In genomic region chr13:22030493-22030892, GRCm38 (mm10) we compare ENCODE assay signal across 10 mouse cellular contexts. TPM values are rescaled to one million over a fixed set of nuclear protein-coding genes. Genes with fewer than 3 reads are reported as not detected.
DNase-seq lines count a peak whose midpoint lies in the region; ATAC-seq and TF ChIP-seq lines count a peak whose summit lies in the region.
"Had no signal": no experiment of that assay in that cellular context is flagged by ENCODE, and none has a peak within 500 bp of the region (broad histone marks: within the 10 kb centered on the region; RNA-seq: fewer than 3 reads in every experiment).

No protein-coding gene starts in this region.

- peak; percentile 54 for TF ChIP-seq CTCF in hindbrain, postnatal 0 days (IDR thresholded peaks at IDR 0.05; ENCODE audit: low read depth)
- TF ChIP-seq CTCF in midbrain, postnatal 0 days (IDR thresholded peaks at IDR 0.05) = peak; percentile 62

- 11% methylated on average over 4 of the region's 4 CpGs for WGBS in hindbrain, postnatal 0 days
- WGBS in hindbrain, embryonic 16.5 days = 16% methylated on average over 4 of the region's 4 CpGs
- 12% methylated on average over 4 of the region's 4 CpGs for WGBS in midbrain, postnatal 0 days
- 20% methylated on average over 4 of the region's 4 CpGs for WGBS in midbrain, embryonic 10.5 days
- 12% methylated on average over 4 of the region's 4 CpGs for WGBS in forebrain, embryonic 13.5 days

- no peaks in the 10 kb centered on the region for H3K4me1 ChIP-seq in hindbrain, postnatal 0 days (ENCODE audit: insufficient read depth, low read length)
- peaks cover 4% of the 10 kb centered on the region for H3K4me1 ChIP-seq in hindbrain, embryonic 16.5 days (ENCODE audit: control insufficient read depth, insufficient read depth, low read depth, low read length)
- H3K4me1 ChIP-seq in midbrain, postnatal 0 days (ENCODE audit: insufficient read depth, low read length) = no peaks in the 10 kb centered on the region
- peaks cover 35% of the 10 kb centered on the region for H3K4me1 ChIP-seq in midbrain, embryonic 10.5 days
- peaks cover 19% of the 10 kb centered on the region for H3K4me1 ChIP-seq in forebrain, embryonic 13.5 days

- no peak overlapping the region for H3K4me2 ChIP-seq in hindbrain, postnatal 0 days (ENCODE audit: low read depth, low read length)
- no peak overlapping the region for H3K4me2 ChIP-seq in hindbrain, embryonic 16.5 days (ENCODE audit: low read length)
- no peak overlapping the region for H3K4me2 ChIP-seq in midbrain, postnatal 0 days (ENCODE audit: low read depth, low read length, poor library complexity, severe bottlenecking)
- no peak overlapping the region for H3K4me2 ChIP-seq in forebrain, embryonic 13.5 days
- H3K4me2 ChIP-seq: midbrain, embryonic 12.5 days had no signal

- no peak for ATAC-seq in hindbrain, postnatal 0 days
- ATAC-seq in hindbrain, embryonic 16.5 days = no peak
- ATAC-seq in midbrain, postnatal 0 days (ENCODE audit: low FRiP score) = no peak
- no peak for ATAC-seq in forebrain, embryonic 13.5 days

- no peak overlapping the region for H3K27ac ChIP-seq in hindbrain, postnatal 0 days
- no peak overlapping the region for H3K27ac ChIP-seq in hindbrain, embryonic 16.5 days (ENCODE audit: low read depth, low read length)
- no peak overlapping the region for H3K27ac ChIP-seq in midbrain, postnatal 0 days (ENCODE audit: low read depth, low read length)
- no peak overlapping the region for H3K27ac ChIP-seq in midbrain, embryonic 10.5 days (replicated peaks)
- no peak overlapping the region for H3K27ac ChIP-seq in forebrain, embryonic 13.5 days
- H3K27ac ChIP-seq: midbrain, embryonic 12.5 days had no signal

- peak; percentile 72 for DNase-seq in hindbrain, postnatal 0 days (ENCODE audit: low spot score)
- peak; percentile 62 for DNase-seq in midbrain, postnatal 0 days (ENCODE audit: low spot score)
- no peak for DNase-seq in midbrain, embryonic 10.5 days (ENCODE audit: low spot score)
- DNase-seq in adipocyte (ENCODE audit: low spot score) = peak; percentile 65
- DNase-seq in splenic B cell, adult 2 months (ENCODE audit: low read depth, low spot score) = peak; percentile 76
- no peak for DNase-seq in kidney, postnatal 10 days

- H3K9me3 ChIP-seq in hindbrain, postnatal 0 days (ENCODE audit: low read length) = no peaks in the 10 kb centered on the region
- H3K9me3 ChIP-seq in hindbrain, embryonic 16.5 days (ENCODE audit: control insufficient read depth, low read length) = no peaks in the 10 kb centered on the region
- no peaks in the 10 kb centered on the region for H3K9me3 ChIP-seq in midbrain, postnatal 0 days (ENCODE audit: low read length)
- H3K9me3 ChIP-seq in midbrain, embryonic 10.5 days (replicated peaks) = no peaks in the 10 kb centered on the region
- no peaks in the 10 kb centered on the region for H3K9me3 ChIP-seq in forebrain, embryonic 13.5 days (replicated peaks)
- H3K9me3 ChIP-seq: kidney, embryonic 15.5 days; midbrain, embryonic 12.5 days had no signal

- no peak overlapping the region for H3K9ac ChIP-seq in hindbrain, postnatal 0 days (replicated peaks; ENCODE audit: low read length)
- H3K9ac ChIP-seq in hindbrain, embryonic 16.5 days (ENCODE audit: low read depth, low read length) = no peak overlapping the region
- H3K9ac ChIP-seq in midbrain, postnatal 0 days (replicated peaks; ENCODE audit: low read length, poor library complexity, severe bottlenecking) = no peak overlapping the region
- H3K9ac ChIP-seq in forebrain, embryonic 13.5 days = no peak overlapping the region
- H3K9ac ChIP-seq: kidney, embryonic 15.5 days; midbrain, embryonic 12.5 days had no signal

- H3K36me3 ChIP-seq in hindbrain, postnatal 0 days (ENCODE audit: insufficient read depth, low read length) = no peaks in the 10 kb centered on the region
- no peaks in the 10 kb centered on the region for H3K36me3 ChIP-seq in hindbrain, embryonic 16.5 days (ENCODE audit: control insufficient read depth, insufficient read depth, low read length)
- no peaks in the 10 kb centered on the region for H3K36me3 ChIP-seq in midbrain, postnatal 0 days (ENCODE audit: insufficient read depth, low read length)
- H3K36me3 ChIP-seq in midbrain, embryonic 10.5 days = no peaks in the 10 kb centered on the region
- H3K36me3 ChIP-seq in splenic B cell, adult 2 months (ENCODE audit: control insufficient read depth, insufficient read depth, low read length, poor library complexity, severe bottlenecking) = no peaks in the 10 kb centered on the region
- no peaks in the 10 kb centered on the region for H3K36me3 ChIP-seq in forebrain, embryonic 13.5 days (ENCODE audit: poor library complexity, severe bottlenecking)
- H3K36me3 ChIP-seq: kidney, embryonic 15.5 days; midbrain, embryonic 12.5 days had no signal

- no peak overlapping the region for H3K4me3 ChIP-seq in hindbrain, postnatal 0 days (ENCODE audit: low read length)
- H3K4me3 ChIP-seq in hindbrain, embryonic 16.5 days (ENCODE audit: low read length) = no peak overlapping the region
- H3K4me3 ChIP-seq in midbrain, postnatal 0 days (ENCODE audit: low read depth, low read length) = no peak overlapping the region
- no peak overlapping the region for H3K4me3 ChIP-seq in midbrain, embryonic 10.5 days
- no peak overlapping the region for H3K4me3 ChIP-seq in forebrain, embryonic 13.5 days
- H3K4me3 ChIP-seq: kidney, embryonic 15.5 days; midbrain, embryonic 12.5 days had no signal

- H3K27me3 ChIP-seq in hindbrain, postnatal 0 days (ENCODE audit: insufficient read depth, low read length) = no peaks in the 10 kb centered on the region
- H3K27me3 ChIP-seq in hindbrain, embryonic 16.5 days (replicated peaks; ENCODE audit: control insufficient read depth, insufficient read depth, low read length) = no peaks in the 10 kb centered on the region
- H3K27me3 ChIP-seq in midbrain, postnatal 0 days (ENCODE audit: insufficient read depth, low read length) = no peaks in the 10 kb centered on the region
- H3K27me3 ChIP-seq in midbrain, embryonic 10.5 days (ENCODE audit: low read depth, poor library complexity, severe bottlenecking) = no peaks in the 10 kb centered on the region
- H3K27me3 ChIP-seq in splenic B cell, adult 2 months (ENCODE audit: control insufficient read depth, insufficient read depth, low read length, poor library complexity, severe bottlenecking) = no peaks in the 10 kb centered on the region
- no peaks in the 10 kb centered on the region for H3K27me3 ChIP-seq in forebrain, embryonic 13.5 days
- H3K27me3 ChIP-seq: kidney, embryonic 15.5 days; midbrain, embryonic 12.5 days had no signal

RNA-seq across cellular contexts. Expression of gene Hist1h2ah, which starts 4.9 kb away (rescaled TPM):
- total RNA-seq in hindbrain, postnatal 0 days (2014; rRNA removed) = 67.7 and 136 TPM in 2 replicates
- 2.2 and 10.5 TPM in 2 replicates for polyA plus RNA-seq in hindbrain, postnatal 0 days (2015; fragmentation: Nextera tagmentation; extraction: Ambion mirVana)
- polyA plus RNA-seq in hindbrain, embryonic 16.5 days (2015; fragmentation: Nextera tagmentation; extraction: Ambion mirVana) = not detected in 2 replicates
- total RNA-seq in midbrain, postnatal 0 days (2014; rRNA removed) = 4.5 and 62.6 TPM in 2 replicates
- 6.9 TPM in 1 of 2 replicates, not detected in the other for polyA plus RNA-seq in midbrain, postnatal 0 days (2015; fragmentation: Nextera tagmentation; extraction: Ambion mirVana)
- 10.6 and 11.4 TPM in 2 replicates for polyA plus RNA-seq in midbrain, embryonic 10.5 days (2016; fragmentation: Nextera tagmentation; extraction: Ambion mirVana)
- 2.8 and 10.7 TPM in 2 replicates for polyA plus RNA-seq in forebrain, embryonic 13.5 days (2015; fragmentation: Nextera tagmentation; extraction: Ambion mirVana)

RNA-seq across cellular contexts. Expression of gene Hist1h2bk, which starts 5.2 kb away (rescaled TPM):
- 468 and 587 TPM in 2 replicates for total RNA-seq in hindbrain, postnatal 0 days (2014; rRNA removed)
- 0.84 and 1.2 TPM in 2 replicates for polyA plus RNA-seq in hindbrain, postnatal 0 days (2015; fragmentation: Nextera tagmentation; extraction: Ambion mirVana)
- polyA plus RNA-seq in hindbrain, embryonic 16.5 days (2015; fragmentation: Nextera tagmentation; extraction: Ambion mirVana) = 0.70 and 0.87 TPM in 2 replicates
- 112 and 321 TPM in 2 replicates for total RNA-seq in midbrain, postnatal 0 days (2014; rRNA removed)
- not detected in 2 replicates for polyA plus RNA-seq in midbrain, postnatal 0 days (2015; fragmentation: Nextera tagmentation; extraction: Ambion mirVana)
- 9.4 and 9.7 TPM in 2 replicates for polyA plus RNA-seq in midbrain, embryonic 10.5 days (2016; fragmentation: Nextera tagmentation; extraction: Ambion mirVana)
- polyA plus RNA-seq in forebrain, embryonic 13.5 days (2015; fragmentation: Nextera tagmentation; extraction: Ambion mirVana) = 7.5 and 10.3 TPM in 2 replicates

RNA-seq across cellular contexts. Expression of gene Hist1h4i, which starts 10.7 kb away (rescaled TPM):
- total RNA-seq in hindbrain, postnatal 0 days (2014; rRNA removed) = 20.6 and 39.3 TPM in 2 replicates
- polyA plus RNA-seq in hindbrain, postnatal 0 days (2015; fragmentation: Nextera tagmentation; extraction: Ambion mirVana) = 5.1 and 5.5 TPM in 2 replicates
- polyA plus RNA-seq in hindbrain, embryonic 16.5 days (2015; fragmentation: Nextera tagmentation; extraction: Ambion mirVana) = 6.5 and 6.7 TPM in 2 replicates
- 10.0 and 19.2 TPM in 2 replicates for total RNA-seq in midbrain, postnatal 0 days (2014; rRNA removed)
- polyA plus RNA-seq in midbrain, postnatal 0 days (2015; fragmentation: Nextera tagmentation; extraction: Ambion mirVana) = 2.2 and 2.5 TPM in 2 replicates
- 51.3 and 52.5 TPM in 2 replicates for polyA plus RNA-seq in midbrain, embryonic 10.5 days (2016; fragmentation: Nextera tagmentation; extraction: Ambion mirVana)
- 42.8 and 45.2 TPM in 2 replicates for polyA plus RNA-seq in forebrain, embryonic 13.5 days (2015; fragmentation: Nextera tagmentation; extraction: Ambion mirVana)

RNA-seq across cellular contexts. Expression of gene Hist1h2ag, which starts 12.3 kb away (rescaled TPM):
- 477 and 856 TPM in 2 replicates for total RNA-seq in hindbrain, postnatal 0 days (2014; rRNA removed)
- 13.5 and 16.6 TPM in 2 replicates for polyA plus RNA-seq in hindbrain, postnatal 0 days (2015; fragmentation: Nextera tagmentation; extraction: Ambion mirVana)
- polyA plus RNA-seq in hindbrain, embryonic 16.5 days (2015; fragmentation: Nextera tagmentation; extraction: Ambion mirVana) = 3.0 and 5.8 TPM in 2 replicates
- 84.2 and 252 TPM in 2 replicates for total RNA-seq in midbrain, postnatal 0 days (2014; rRNA removed)
- 2.5 TPM in 1 of 2 replicates, not detected in the other for polyA plus RNA-seq in midbrain, postnatal 0 days (2015; fragmentation: Nextera tagmentation; extraction: Ambion mirVana)
- polyA plus RNA-seq in midbrain, embryonic 10.5 days (2016; fragmentation: Nextera tagmentation; extraction: Ambion mirVana) = 64.8 and 64.9 TPM in 2 replicates
- polyA plus RNA-seq in forebrain, embryonic 13.5 days (2015; fragmentation: Nextera tagmentation; extraction: Ambion mirVana) = 60.3 and 62.0 TPM in 2 replicates

RNA-seq across cellular contexts. Expression of gene Hist1h2bj, which starts 12.5 kb away (rescaled TPM):
- 777 and 1,409 TPM in 2 replicates for total RNA-seq in hindbrain, postnatal 0 days (2014; rRNA removed)
- polyA plus RNA-seq in hindbrain, postnatal 0 days (2015; fragmentation: Nextera tagmentation; extraction: Ambion mirVana) = 4.2 and 6.8 TPM in 2 replicates
- 2.2 and 2.5 TPM in 2 replicates for polyA plus RNA-seq in hindbrain, embryonic 16.5 days (2015; fragmentation: Nextera tagmentation; extraction: Ambion mirVana)
- total RNA-seq in midbrain, postnatal 0 days (2014; rRNA removed) = 161 and 335 TPM in 2 replicates
- polyA plus RNA-seq in midbrain, postnatal 0 days (2015; fragmentation: Nextera tagmentation; extraction: Ambion mirVana) = 2.7 and 3.2 TPM in 2 replicates
- 14.7 and 16.2 TPM in 2 replicates for polyA plus RNA-seq in midbrain, embryonic 10.5 days (2016; fragmentation: Nextera tagmentation; extraction: Ambion mirVana)
- 13.3 and 13.9 TPM in 2 replicates for polyA plus RNA-seq in forebrain, embryonic 13.5 days (2015; fragmentation: Nextera tagmentation; extraction: Ambion mirVana)

Comparison
In these comparisons a context has a peak if more than half of its experiments do, and no peak if none do; other contexts are left out.
1. DNase-seq: peak in hindbrain, postnatal 0 days (single experiment), midbrain, postnatal 0 days (single experiment), adipocyte (single experiment) and splenic B cell, adult 2 months (single experiment); none in midbrain, embryonic 10.5 days (single experiment) and kidney, postnatal 10 days (single experiment).